Mouse (Mus musculus): ENCODE measurements at regions not wholly inside any gene's neighbourhood (a gene's known extent, or its start where the extent isn't known, plus 50 kb on each side); places are given as distances from the start of the nearest gene placed in this dataset.

GRCm38 (mm10) chr7:130042296-130042910 lies 450.7 kb downstream of the Wdr11 start:
- TF ChIP-seq POLR2A (IDR thresholded peaks at IDR 0.05; ENCODE audit: insufficient read depth, low read depth, low read length) (no peak), CTCF (IDR thresholded peaks at IDR 0.05; ENCODE audit: insufficient read depth, low read depth, low read length) (no peak)

Measured in olfactory bulb, adult 2 months (tissue).